Mouse (Mus musculus) layer of hippocampus, postnatal 14 days (tissue): Measurements from ENCODE around the gene Olfr1354. TPM values are rescaled to one million over a fixed set of nuclear protein-coding genes. Genes with fewer than 3 reads are reported as not detected.
"Not testable (repeated sequence)": the region's sequence is repeated elsewhere in the genome, so short reads cannot be mapped to it uniquely, and the experiment has no call there.

Source experiments
- DNase-seq, 2 experiments: peaks; one replicate each; pipeline ENCODE4 v3.0.0; 2021 to 2022; ENCODE audit warnings: low spot score in 2 of 2, mixed read lengths in 1 of 2
- long read RNA-seq, 2 experiments: library from polyadenylated mRNA; stranded (forward); transcript quantifications; one replicate each; pipeline ENCODE4 v2.0.0; 2021
- total RNA-seq, 2 experiments: library from RNA; stranded (reverse); gene quantifications; 2 replicates each; pipeline ENCODE4 v1.2.3; 2021

Olfr1354 gene
- not detected for total RNA-seq
- long read RNA-seq, experiment 1: 0 reads
- long read RNA-seq, experiment 2: 0 reads

GRCm38 (mm10) chr10:78912871-78913270, at the start of gene Olfr1354:
Olfr1354 (plus strand) TSS chr10:78913171.
- not testable (repeated sequence) for DNase-seq

- no peak for DNase-seq
Observed at GRCm38 (mm10) chr10:78875240-78875639, 37.7 kb upstream of the Olfr1354 start, which contains the start of gene Olfr1355. Olfr1355 (plus strand) TSS chr10:78875540.

GRCm38 (mm10) chr10:78950336-78950735, 37.4 kb downstream of the Olfr1354 start, which contains the start of gene Olfr8:
Olfr8 (plus strand) TSS chr10:78950636.
- DNase-seq: not testable (repeated sequence)

- not testable (repeated sequence) for DNase-seq
Observed at GRCm38 (mm10) chr10:78963009-78963408, 50.0 kb downstream of the Olfr1354 start, which contains the start of gene Olfr1353. Olfr1353 (plus strand) TSS chr10:78963309.

Other genes starting within 250 kb of the Olfr1354 start
- not detected for gene Casp14, start 194.9 kb upstream of the Olfr1354 start, total RNA-seq
- gene Ccdc105, start 160.1 kb upstream of the Olfr1354 start, total RNA-seq: under 1 TPM; 0.29 to 0.32 TPM
- gene Slc1a6, start 132.7 kb upstream of the Olfr1354 start, total RNA-seq: 10 to 100 TPM; 13.2 to 15.5 TPM
- gene Olfr1356, start 61.0 kb upstream of the Olfr1354 start, total RNA-seq: not detected
- not detected for gene Olfr1355, start 37.6 kb upstream of the Olfr1354 start, total RNA-seq
- not detected for gene Olfr8, start 37.5 kb downstream of the Olfr1354 start, total RNA-seq
- not detected for gene Olfr1353, start 50.1 kb downstream of the Olfr1354 start, total RNA-seq
- gene Olfr1352, start 67.9 kb downstream of the Olfr1354 start, total RNA-seq: not detected
- gene Olfr1351, start 99.3 kb downstream of the Olfr1354 start, total RNA-seq: not detected
- not detected for gene Olfr57, start 115.6 kb downstream of the Olfr1354 start, total RNA-seq
- gene 2610008E11Rik, start 184.4 kb downstream of the Olfr1354 start, total RNA-seq: 10 to 100 TPM; 25.0 to 26.0 TPM
- gene Vmn2r80, start 235.6 kb downstream of the Olfr1354 start, total RNA-seq: not detected